Mouse (Mus musculus): Measurements from ENCODE around the gene Arfgap1.

Arfgap1 gene

GRCm38 (mm10) chr2:180985635-180986034 lies 18.6 kb downstream of the Arfgap1 start:
- DNase-seq (ENCODE audit: low spot score), result no peak

- DNase-seq (ENCODE audit: low spot score), result no peak
Observed at GRCm38 (mm10) chr2:180986449-180986848, 19.4 kb downstream of the Arfgap1 start, which contains the start of gene Col20a1. TSS of gene Col20a1 (plus strand) at chr2:180986535.

GRCm38 (mm10) chr2:180987001-180987400 lies 20.0 kb downstream of the Arfgap1 start:
- no peak for DNase-seq (ENCODE audit: low spot score)

- DNase-seq (ENCODE audit: low spot score), result peak; percentile 46
Observed at GRCm38 (mm10) chr2:180987432-180988030, 20.5 kb downstream of the Arfgap1 start.

- no peak for DNase-seq (ENCODE audit: low spot score)
Observed at GRCm38 (mm10) chr2:180988347-180988913, 21.4 kb downstream of the Arfgap1 start.

- no peak for DNase-seq (ENCODE audit: low spot score)
Observed at GRCm38 (mm10) chr2:180988948-180989347, 21.9 kb downstream of the Arfgap1 start.

- no peak for DNase-seq (ENCODE audit: low spot score)
Observed at GRCm38 (mm10) chr2:180990347-180990746, 23.3 kb downstream of the Arfgap1 start.

- no peak for DNase-seq (ENCODE audit: low spot score)
Observed at GRCm38 (mm10) chr2:180994360-180994759, 27.3 kb downstream of the Arfgap1 start.

- DNase-seq (ENCODE audit: low spot score), result no peak
Observed at GRCm38 (mm10) chr2:180995457-180995856, 28.4 kb downstream of the Arfgap1 start.

GRCm38 (mm10) chr2:180996436-180996835 lies 29.4 kb downstream of the Arfgap1 start:
- peak; percentile 28 for DNase-seq (ENCODE audit: low spot score)

GRCm38 (mm10) chr2:180996905-180997304 lies 29.9 kb downstream of the Arfgap1 start:
- DNase-seq (ENCODE audit: low spot score), result no peak

- DNase-seq (ENCODE audit: low spot score), result no peak
Observed at GRCm38 (mm10) chr2:181007054-181007453, 40.0 kb downstream of the Arfgap1 start.

- no peak for DNase-seq (ENCODE audit: low spot score)
Observed at GRCm38 (mm10) chr2:181008339-181008738, 41.3 kb downstream of the Arfgap1 start.

- DNase-seq (ENCODE audit: low spot score), result no peak
Observed at GRCm38 (mm10) chr2:181031406-181031934, 64.4 kb downstream of the Arfgap1 start.
